Mouse (Mus musculus) A20 (cell line): ENCODE measurements around the gene Amdhd2.

Source experiments
- DNase-seq: peaks from one replicate; pipeline ENCODE4 v3.0.0-alpha.2; 2011; ENCODE audit warnings: low read depth, low spot score

The Amdhd2 gene

DNA sequence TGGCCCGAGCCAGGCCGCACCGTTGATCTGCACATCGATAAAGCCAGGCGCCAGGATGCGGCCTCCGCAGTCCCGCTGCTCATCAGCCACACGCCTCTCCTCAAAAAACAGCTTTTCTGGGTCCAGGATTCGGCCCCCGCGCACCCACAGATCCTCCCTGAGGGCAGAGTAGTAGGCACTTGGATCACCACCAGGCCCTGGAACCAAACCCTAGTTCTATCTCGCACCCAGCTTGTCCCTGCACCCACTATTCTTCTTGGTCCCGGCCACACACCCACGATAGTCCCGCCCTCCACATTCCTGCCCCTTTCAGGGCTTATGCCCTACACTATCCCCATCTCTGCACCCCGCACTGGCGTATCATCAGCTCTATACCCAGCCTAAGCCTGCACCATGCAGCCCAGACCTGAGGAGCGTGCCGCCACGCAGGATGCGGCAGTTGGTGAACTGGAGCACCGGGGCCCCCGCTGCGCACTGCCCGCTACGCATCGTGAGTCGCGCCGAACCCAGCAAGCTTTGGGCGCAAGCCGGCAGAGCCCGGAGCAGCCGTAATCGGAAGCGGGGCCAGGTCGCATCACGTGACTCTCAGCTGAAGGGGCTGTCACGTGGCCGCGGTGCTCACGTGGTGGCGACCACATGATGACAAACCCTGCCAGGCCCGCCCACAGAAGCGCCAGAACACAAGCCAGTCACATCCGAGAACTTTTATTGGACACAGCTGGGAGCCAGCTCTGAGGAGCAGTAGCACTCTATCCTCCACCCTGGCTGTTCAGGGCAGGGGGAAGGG is at the start of gene Amdhd2:
Gene Amdhd2 (minus strand): TSS at position 591 of the 787 bp plus-strand sequence.
- DNase-seq = peak; percentile 94

DNA sequence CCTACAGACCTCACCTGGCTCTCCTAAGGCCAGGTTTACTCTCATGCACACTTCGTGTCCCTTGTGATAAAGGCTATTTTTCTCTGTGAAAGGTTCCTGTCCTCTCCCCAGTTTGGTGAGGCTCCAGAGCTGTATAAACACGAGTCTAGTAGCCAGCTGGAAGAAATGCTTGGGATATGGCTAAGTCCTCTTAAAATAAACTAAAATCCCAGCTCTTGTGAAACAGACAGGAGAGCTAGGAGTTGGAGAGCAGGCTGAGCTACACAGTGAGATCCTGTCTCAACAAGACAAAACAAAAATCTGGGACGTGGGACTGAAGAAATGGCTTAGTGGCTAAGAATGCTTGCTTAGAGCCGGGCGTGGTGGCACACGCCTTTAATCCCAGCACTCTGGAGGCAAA is 49.6 kb upstream of the Amdhd2 start:
- no peak for DNase-seq

DNA sequence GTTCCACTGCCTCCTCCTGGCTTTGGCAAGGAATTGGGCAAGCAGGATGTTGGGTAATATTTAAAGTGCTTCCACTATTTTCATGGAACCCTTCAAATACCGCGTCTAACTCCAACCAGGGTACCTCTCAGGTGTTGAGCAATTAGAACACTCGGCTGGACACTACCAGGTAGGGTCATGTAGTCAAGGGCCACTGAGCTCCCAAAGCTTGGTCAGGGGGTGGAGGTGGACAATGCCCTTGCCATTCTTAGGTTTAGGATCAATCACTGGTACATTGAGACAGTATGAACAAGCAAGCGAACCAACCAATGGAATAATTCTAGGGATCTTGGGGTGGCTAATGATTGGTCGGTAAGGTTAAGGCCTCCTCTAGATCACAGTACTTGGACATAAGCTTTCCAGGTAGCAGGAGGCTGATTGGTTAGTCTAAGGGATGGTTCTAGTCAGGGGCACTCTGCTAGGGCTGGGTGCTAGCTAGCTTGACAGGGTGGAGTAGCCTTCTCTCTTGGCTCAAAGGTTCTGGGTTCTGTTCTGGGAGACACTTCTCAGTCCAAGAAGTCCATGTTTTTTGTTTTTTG is 49.0 kb upstream of the Amdhd2 start:
- DNase-seq = no peak

DNA sequence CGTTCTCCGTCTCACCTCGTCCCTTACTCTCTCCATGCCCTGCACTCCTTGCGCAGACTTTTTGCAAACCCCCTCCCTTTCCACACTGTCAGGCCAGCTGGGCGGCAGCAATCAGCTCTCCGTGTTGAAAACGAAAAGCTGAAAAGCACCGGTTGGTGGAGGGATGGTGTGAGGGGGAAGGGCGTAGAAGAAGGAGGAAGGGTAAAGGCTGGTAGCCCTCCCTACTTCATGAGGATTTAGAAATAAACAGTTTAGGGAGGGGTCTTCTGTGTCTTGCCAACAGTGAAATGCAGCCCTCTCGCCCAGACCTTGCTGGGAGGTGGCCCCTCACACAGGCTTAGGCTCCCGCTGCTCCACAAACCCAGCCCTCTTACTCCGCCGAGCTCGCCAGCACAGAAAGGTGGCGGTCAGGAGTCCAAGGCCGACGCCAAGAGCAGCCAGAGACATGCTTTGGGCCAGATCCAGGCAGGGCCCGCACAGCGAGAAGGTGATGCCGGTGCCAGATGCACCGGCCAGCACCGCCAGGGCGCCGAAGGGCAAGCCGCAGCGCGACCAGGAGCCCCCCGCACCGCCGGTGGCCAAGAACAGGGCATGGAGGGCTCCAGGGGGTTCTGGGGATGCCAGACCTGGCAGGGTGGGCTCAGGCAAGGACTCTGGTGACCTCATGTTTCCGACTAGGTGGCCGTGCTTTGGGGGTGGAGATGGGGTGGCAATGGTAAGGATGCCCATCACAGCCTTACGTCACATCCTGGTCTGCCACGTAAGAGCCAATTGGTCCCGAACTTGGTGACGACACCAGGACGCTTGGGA is 48.3 kb upstream of the Amdhd2 start:
- peak; percentile 79 for DNase-seq

DNA sequence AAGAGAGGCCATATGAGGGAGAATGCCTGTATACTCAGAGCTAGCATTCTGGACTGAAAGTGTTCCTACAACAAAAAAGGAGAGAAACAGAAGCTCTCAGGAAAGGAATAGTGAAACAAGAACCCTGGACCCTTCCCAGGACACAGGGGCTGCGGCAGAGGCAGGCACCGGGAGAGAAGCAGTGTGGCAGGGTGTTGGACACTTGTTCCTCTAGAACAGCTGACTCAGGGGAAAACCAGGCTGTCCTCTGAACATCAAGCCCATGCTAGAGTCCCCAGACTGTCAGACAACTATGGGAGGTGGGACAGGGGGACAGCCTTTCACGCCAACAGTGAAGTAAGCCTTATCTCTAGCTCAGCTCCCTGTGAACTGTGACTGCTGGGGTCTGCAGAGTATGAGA is 47.0 kb upstream of the Amdhd2 start:
- DNase-seq = no peak

DNA sequence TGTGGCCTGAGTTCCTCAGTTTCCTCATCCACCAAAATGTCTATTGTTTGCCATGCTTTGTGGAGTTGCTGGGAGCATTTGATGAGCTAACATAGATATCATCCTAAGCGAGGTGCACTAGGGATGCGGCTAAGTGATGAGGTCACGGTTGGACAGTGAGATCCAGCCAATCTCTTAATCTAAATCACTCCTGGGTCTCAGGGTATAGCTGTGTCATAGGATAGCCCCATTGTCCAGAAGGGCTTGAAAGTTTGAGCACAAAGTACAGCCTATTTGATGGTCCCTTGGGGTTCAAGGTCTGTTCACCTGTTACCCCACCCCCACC is 46.3 kb upstream of the Amdhd2 start:
- no peak for DNase-seq

DNA sequence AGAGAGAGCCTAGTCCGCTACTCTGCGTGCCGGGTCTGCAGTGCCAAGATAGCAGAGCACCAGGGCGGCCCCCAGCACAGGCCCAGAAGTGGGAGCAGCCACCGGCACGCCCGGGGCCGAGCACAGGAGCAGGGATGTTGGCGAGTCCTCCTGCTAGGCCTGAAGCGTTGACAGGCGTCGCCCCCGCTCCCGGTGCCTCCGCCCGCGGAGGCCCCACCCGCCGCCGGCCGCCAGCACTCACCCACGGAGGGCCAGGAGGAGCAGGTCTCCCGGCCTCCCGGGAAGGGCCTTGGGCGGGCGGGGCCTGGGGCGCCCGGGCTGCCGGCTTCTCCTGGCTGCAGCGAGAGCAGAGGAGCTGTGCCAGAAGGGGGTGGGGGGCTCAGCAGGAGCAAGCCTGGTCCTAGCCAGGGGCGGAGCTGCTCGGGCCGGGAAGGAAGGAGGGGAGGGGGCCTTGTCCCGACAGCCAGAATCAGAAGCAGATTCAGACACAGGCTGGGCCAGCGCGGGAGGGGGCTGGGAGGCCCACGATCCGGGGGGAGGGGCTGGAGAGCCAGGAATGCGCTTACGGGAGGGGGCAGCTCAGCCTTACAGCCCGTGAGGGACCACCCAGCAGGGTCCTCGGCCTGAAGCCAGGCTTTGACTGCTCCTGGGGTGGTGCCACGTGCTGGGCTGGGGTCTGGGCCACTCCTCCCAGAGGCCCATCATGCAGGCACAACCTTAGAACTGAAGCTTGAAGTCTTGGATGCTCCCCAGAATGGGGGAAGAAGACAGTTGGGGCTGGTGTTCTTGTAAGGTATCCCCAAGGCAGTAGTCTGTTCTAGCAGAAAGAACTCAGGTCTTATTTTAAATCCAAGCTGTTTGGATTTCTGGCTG is 45.7 kb upstream of the Amdhd2 start, which contains the start of gene Ntn3:
Gene Ntn3 (minus strand): TSS at position 489 of the 873 bp plus-strand sequence.
- DNase-seq = no peak

DNA sequence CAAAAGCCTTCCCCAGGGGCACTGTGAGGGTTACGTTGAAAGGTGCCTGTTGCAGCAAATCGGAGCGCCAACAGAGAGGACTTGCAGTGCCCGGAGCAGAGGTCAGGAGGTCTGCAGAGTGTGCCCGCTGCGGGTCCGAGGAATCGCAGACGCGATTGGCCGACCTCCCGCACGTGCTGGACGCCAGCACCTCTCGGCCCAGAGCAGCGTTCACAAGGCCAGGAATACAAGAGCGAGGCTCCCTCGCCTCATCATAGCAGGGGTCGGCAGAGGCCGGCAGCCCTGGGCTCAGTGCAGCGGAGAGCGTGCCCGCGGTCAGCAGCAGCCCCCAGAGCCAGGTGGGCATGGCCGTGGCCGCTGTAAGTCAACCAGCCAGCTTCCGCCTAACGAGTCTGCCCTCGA is 45.1 kb upstream of the Amdhd2 start:
- DNase-seq = no peak

DNA sequence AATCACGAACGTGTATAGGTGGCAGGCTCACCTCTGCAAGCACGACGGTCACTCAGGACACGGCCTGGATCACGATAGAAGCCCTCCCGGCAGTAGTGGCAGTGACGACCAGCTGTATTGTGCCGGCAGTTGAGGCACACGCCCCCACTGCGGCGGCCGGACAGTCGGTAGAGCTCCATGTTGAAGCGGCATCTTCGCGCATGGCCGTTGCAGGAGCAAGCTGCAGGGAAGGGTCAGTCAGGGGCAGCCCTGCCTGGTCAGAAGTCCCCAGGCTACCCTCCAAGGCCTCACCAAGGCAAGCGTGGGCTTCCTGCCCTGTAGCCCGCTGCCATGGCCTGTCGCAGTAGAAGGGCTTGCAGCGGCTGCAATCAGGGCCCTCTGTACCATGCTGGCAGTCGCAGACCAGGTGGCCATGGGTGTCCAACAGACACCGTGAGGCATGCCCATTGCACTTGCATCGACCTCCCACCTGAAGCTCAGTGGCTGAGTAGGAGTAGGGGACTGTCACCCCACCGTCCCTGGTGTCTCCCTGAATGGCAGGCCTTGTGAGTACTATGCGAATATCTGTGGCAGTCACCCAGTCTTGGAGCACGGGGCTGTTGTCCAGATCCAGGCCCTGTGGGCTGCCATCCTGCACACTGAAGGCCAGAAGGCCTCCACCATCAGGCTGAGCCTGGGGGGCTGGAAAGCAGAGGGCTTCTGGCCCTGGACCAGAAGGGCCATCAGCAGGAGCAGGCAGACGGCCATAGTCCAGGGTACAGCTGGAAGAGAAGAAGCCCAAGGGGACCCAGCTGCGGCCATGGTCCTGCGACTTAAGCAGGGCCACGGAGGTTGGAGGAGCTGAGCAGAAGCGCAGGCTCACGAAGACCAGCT is 44.4 kb upstream of the Amdhd2 start:
- DNase-seq = no peak

DNA sequence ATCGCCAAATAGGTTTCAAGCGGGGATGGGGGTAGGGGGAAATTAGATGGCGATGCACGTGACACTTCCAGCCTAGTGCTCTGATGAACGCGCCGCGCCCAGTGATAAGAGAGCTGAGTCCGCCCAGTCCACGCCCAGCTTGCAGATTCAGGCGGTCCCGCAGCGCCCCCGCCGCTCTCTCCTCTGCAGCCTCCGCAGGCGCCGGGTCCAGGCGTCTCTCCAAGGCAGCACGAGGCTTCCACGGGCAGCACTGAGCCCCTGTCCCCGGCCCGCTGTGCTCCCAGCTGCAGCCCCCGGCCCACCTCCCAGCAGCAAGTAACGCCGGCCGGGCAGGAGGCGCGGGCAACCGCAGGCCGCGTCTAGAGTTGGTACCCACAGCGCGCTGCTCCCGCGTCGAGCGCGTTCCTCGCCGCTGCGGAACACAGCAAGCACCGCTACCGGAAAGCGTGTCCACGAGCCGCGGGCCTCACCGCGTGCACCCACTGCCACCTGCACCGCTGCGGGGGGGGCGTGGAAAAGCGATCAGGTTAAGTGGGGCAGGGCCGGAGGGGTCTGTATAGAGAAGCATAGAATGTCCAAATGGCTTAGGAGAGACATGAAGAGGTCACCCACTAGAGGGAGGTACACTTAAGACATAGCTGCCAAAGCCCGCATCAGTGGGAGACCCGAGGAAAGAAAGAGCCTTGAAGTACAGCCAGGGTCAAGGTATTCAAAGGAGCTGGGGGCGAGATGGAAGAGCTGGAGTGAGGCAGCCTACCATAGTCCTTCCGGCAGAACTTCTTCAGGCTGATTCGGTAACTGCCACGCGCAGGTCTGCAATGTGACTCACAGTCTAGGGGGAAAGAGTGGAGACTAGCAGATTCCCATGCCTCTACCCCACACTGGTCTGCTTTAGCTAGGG is 43.1 kb upstream of the Amdhd2 start:
- DNase-seq = peak; percentile 88

DNA sequence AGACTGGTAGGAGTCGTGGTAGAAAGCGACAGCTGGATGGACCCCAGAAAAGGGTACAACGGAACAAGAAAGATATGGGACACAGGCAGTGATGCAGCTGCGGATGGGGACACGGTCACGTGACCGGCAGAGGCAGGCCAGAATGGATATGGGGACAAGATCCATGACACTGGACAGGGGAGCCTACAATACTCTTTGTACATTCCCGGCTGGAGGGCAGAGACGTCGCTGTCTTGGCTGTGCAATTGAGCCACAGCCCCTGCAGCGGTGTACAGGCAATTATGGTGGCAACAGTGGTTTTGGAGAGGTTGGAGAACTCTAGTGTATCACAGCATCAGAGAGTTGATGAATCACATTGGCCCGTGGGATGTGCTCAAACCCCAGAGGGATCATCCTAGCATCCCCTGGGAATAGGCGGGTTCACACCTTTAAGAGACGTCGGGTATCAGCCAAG is 42.4 kb upstream of the Amdhd2 start:
- no peak for DNase-seq

DNA sequence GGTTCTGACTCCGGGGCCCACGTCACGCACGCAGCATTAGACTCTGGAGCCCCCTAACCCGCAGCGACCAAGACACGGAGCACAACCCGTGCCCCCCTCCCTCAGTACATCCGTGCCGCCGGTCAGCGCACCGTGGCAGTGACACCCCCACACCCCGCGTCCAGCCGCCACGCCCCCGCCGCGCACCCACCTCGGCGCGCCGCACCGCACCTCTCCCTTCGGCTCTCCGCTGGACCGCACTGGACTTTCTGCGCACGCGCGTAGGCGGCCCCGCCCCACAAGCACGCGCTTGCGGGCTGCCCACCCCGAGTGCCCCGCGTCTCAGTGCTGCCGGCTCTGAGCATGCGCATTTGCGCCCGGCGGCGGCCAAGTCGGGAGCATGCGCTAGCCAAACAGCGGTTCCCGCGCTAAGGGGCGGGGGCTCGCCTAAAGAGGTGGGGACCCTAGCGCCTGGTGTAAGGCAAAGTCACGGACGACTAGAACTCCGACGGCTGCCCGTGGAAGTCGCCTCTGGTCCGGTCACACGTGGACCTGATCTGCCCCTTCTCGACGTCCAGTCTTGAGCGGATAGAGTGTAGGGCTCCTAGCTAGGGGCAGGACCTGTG is 41.8 kb upstream of the Amdhd2 start, which contains the start of gene Tbc1d24:
Gene Tbc1d24 (minus strand): TSS at position 279 of the 605 bp plus-strand sequence.
- DNase-seq = peak; percentile 96

DNA sequence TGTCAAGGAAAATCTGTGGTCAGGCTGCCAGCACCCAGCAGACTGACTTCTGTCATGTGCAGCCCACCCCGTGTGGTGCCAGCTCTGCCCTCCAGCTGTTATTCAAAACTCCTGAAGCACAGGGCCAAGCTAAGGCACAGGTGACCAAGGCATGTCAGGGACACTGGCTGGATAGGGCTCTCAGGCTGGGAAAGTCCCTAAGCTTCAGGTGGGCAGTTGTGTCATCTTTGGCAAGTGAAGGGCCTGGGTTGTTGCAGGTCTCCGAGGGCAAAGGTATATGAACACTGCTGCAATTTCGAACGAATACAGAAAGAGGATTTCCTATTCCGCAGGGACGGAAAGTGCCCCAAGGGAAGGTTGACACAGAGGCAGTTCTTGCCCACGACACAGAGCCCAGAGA is 41.3 kb upstream of the Amdhd2 start:
- DNase-seq = no peak

DNA sequence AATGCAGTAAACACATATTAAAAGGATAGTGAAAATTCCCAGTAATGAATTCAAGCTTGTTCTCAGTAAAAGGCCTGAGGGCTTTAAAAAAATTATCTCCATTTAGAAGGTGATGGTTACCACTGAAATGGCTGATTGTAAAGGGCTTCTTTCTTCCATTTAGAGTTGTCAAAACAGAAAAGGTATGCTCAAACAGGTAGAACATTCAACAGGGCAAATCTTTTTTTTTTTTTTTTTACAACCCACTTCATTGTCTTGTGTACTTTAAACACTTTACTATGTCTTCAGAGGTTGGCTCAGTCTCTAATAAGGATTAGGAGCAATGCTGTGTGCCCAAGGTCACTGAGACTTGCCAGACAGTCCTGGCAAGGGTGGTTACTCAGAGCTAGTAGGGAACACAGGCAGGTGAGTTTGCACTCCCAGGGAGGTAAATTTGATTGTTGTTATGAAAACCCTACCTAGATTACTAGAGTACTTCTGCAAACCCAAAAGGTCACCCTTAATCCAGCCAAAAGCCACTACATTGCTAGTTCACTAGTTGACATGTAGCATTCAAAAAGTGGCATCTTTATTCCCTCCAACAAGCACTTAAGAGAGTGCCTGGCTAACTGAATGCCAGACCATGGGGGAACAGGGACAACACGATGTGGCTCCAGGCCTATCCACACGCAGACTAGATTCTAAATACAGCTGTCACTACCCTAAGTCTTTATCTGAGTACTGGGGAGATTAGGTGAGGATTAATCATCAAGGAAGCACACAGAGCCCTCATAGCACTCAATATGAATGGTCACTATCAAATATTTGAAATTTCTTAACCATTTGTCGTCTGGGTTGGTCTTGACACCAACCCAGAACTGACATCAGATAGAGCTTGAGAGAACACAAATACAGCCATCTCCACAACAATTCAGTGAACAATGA is 40.3 kb upstream of the Amdhd2 start:
- DNase-seq = no peak

DNA sequence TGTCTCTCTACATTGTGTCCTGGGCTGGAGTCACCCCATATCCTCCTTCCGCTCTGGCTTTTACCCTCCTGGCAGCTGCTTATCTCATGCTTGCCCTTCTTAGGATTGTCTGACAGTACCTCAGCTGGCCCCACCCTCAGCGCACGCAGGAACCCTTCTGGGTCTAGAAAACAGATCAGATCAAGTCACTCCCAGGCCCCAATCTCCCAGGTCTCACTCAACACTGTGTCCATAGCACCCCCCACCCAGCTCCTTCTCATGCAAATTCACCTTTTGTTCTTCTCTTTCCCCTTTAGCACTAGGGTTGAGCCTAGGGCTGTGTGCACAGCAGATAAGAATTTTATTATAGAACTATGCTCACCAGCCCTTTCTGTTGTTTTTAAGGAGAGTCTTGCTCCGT is 39.5 kb upstream of the Amdhd2 start:
- DNase-seq = no peak

DNA sequence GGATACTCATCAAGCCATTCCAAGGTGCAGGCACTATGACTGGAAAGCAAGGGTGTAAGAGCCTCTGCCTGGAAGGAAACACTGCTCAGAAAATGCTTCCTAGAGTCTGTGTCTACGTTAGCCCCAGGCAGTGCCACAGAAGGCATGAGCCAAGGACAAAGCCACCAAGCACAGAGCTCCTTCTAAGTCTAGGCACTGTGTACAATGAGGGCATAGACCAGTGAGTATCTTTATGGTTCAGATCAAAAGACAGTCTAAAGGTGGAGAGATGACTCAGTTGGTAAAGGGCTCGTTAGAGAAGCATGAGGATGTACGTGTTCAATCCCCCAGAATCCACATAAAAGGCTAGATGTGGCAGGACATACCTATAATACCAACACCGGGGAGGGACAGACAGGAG is 37.5 kb upstream of the Amdhd2 start:
- DNase-seq = no peak

DNA sequence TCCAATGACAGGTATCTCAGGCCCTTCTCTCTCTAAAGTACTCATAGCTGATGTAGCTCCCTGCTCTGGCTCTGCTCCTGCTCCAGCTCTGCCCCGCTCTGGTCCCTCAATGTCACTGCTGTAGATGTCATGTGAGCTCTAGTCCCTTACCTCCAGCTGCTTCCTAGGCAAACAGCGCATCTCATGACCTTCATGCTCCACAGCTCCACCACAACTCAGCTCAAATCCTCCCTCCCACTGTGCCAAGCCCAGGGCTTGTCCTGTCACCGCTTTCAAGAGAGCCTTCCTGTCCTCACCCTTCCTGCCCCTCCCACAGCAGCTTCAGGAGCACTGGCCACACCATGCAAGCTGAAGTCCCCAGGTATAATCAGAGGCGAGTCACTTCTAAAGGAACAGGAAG is 36.2 kb upstream of the Amdhd2 start:
- no peak for DNase-seq

DNA sequence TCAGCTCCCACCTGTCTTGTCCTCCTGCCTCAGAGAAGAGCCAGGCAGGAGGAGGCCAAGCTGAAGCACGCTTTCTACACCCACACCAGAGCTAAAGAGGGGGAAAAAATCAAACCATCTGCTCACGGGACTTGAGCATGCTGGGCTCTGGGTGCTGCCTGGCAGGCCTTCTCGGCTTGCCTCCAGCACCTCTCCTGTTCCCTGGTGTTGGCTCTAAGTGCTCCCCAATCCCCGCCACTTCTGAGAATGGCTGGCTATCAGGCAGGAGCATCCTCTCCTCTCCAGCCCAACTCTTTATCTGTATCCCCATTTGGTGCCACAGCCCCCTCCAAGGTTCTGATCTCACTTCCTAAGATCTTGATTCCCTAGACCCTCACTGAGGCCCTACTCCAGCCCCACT is 35.7 kb upstream of the Amdhd2 start:
- DNase-seq = no peak
